Mouse (Mus musculus): ENCODE measurements around the gene Hyal3. TPM values are rescaled to one million over a fixed set of nuclear protein-coding genes. Genes with fewer than 3 reads are reported as not detected.

The Hyal3 gene
- polyA plus RNA-seq, 1 experiment from 2014 or later: 1.9 TPM

Other genes with a start within 250 kb of the Hyal3 start
- 13.0 and 15.0 TPM in 2 replicates for gene Hemk1, start 242.5 kb upstream of the Hyal3 start, polyA plus RNA-seq (2015; fragmentation: Nextera tagmentation; extraction: Ambion mirVana)
- gene 6430571L13Rik, start 240.2 kb upstream of the Hyal3 start, polyA plus RNA-seq (2015; fragmentation: Nextera tagmentation; extraction: Ambion mirVana): 6.4 and 6.5 TPM in 2 replicates
- 8.1 and 8.6 TPM in 2 replicates for gene Cacna2d2, start 181.2 kb upstream of the Hyal3 start, polyA plus RNA-seq (2015; fragmentation: Nextera tagmentation; extraction: Ambion mirVana)
- gene Tmem115, start 46.9 kb upstream of the Hyal3 start, polyA plus RNA-seq (2015; fragmentation: Nextera tagmentation; extraction: Ambion mirVana): 43.4 and 44.4 TPM in 2 replicates
- gene Cyb561d2, start 38.6 kb upstream of the Hyal3 start, polyA plus RNA-seq (2015; fragmentation: Nextera tagmentation; extraction: Ambion mirVana): 33.0 and 40.1 TPM in 2 replicates
- gene Nprl2, start 38.6 kb upstream of the Hyal3 start, polyA plus RNA-seq (2015; fragmentation: Nextera tagmentation; extraction: Ambion mirVana): 66.7 and 73.7 TPM in 2 replicates
- gene Zmynd10, start 33.5 kb upstream of the Hyal3 start, polyA plus RNA-seq (2015; fragmentation: Nextera tagmentation; extraction: Ambion mirVana): 1.2 and 1.3 TPM in 2 replicates
- gene Rassf1, start 29.3 kb upstream of the Hyal3 start, polyA plus RNA-seq (2015; fragmentation: Nextera tagmentation; extraction: Ambion mirVana): 35.4 and 39.0 TPM in 2 replicates
- 95.3 and 114 TPM in 2 replicates for gene Tusc2, start 17.6 kb upstream of the Hyal3 start, polyA plus RNA-seq (2015; fragmentation: Nextera tagmentation; extraction: Ambion mirVana)
- gene Hyal2, start 12.9 kb upstream of the Hyal3 start, polyA plus RNA-seq (2015; fragmentation: Nextera tagmentation; extraction: Ambion mirVana): 76.8 and 77.5 TPM in 2 replicates
- 8.2 and 8.5 TPM in 2 replicates for gene Hyal1, start 3.9 kb upstream of the Hyal3 start, polyA plus RNA-seq (2015; fragmentation: Nextera tagmentation; extraction: Ambion mirVana)
- gene Naa80, start 1.9 kb upstream of the Hyal3 start, polyA plus RNA-seq (2015; fragmentation: Nextera tagmentation; extraction: Ambion mirVana): 15.9 and 19.0 TPM in 2 replicates
- 13.5 and 17.4 TPM in 2 replicates for gene Ifrd2, start 6.8 kb downstream of the Hyal3 start, polyA plus RNA-seq (2015; fragmentation: Nextera tagmentation; extraction: Ambion mirVana)
- 6.5 and 9.0 TPM in 2 replicates for gene Sema3b, start 28.4 kb downstream of the Hyal3 start, polyA plus RNA-seq (2015; fragmentation: Nextera tagmentation; extraction: Ambion mirVana)
- 350 and 384 TPM in 2 replicates for gene Gnai2, start 54.5 kb downstream of the Hyal3 start, polyA plus RNA-seq (2015; fragmentation: Nextera tagmentation; extraction: Ambion mirVana)
- gene Slc38a3, start 88.7 kb downstream of the Hyal3 start, polyA plus RNA-seq (2015; fragmentation: Nextera tagmentation; extraction: Ambion mirVana): 23.9 and 25.6 TPM in 2 replicates
- gene Gnat1, start 98.9 kb downstream of the Hyal3 start, polyA plus RNA-seq (2015; fragmentation: Nextera tagmentation; extraction: Ambion mirVana): 0.96 and 2.4 TPM in 2 replicates
- 12.2 and 13.2 TPM in 2 replicates for gene Sema3f, start 129.7 kb downstream of the Hyal3 start, polyA plus RNA-seq (2015; fragmentation: Nextera tagmentation; extraction: Ambion mirVana)
- gene Rbm5, start 190.2 kb downstream of the Hyal3 start, polyA plus RNA-seq (2015; fragmentation: Nextera tagmentation; extraction: Ambion mirVana): 252 and 279 TPM in 2 replicates

Data from neural tube, embryonic 13.5 days (tissue).